Mouse (Mus musculus) ovary, adult 18-20 months (tissue): ENCODE data around the gene Pik3ip1.

Experiments
- DNase-seq: peaks from one replicate; pipeline ENCODE4 v3.0.0; 2022; ENCODE audit warnings: low spot score, mixed read lengths

Pik3ip1 gene

GRCm38 (mm10) chr11:3379427-3379826, 49.2 kb downstream of the Pik3ip1 start:
- no peak for DNase-seq

- DNase-seq = no peak
Measured at GRCm38 (mm10) chr11:3381148-3381814, 51.1 kb downstream of the Pik3ip1 start.

GRCm38 (mm10) chr11:3382602-3383594, 52.7 kb downstream of the Pik3ip1 start:
- DNase-seq = no peak

- DNase-seq = peak; percentile 78
Measured at GRCm38 (mm10) chr11:3386941-3387368, 56.8 kb downstream of the Pik3ip1 start.

- no peak for DNase-seq
Measured at GRCm38 (mm10) chr11:3387482-3388196, 57.4 kb downstream of the Pik3ip1 start.

GRCm38 (mm10) chr11:3389996-3390395, 59.8 kb downstream of the Pik3ip1 start:
- DNase-seq = no peak

- no peak for DNase-seq
Measured at GRCm38 (mm10) chr11:3390789-3391188, 60.6 kb downstream of the Pik3ip1 start.

- DNase-seq = no peak
Measured at GRCm38 (mm10) chr11:3392526-3392925, 62.3 kb downstream of the Pik3ip1 start.
